26 mouse cellular contexts compared by ENCODE assay signal in the genomic region with DNA sequence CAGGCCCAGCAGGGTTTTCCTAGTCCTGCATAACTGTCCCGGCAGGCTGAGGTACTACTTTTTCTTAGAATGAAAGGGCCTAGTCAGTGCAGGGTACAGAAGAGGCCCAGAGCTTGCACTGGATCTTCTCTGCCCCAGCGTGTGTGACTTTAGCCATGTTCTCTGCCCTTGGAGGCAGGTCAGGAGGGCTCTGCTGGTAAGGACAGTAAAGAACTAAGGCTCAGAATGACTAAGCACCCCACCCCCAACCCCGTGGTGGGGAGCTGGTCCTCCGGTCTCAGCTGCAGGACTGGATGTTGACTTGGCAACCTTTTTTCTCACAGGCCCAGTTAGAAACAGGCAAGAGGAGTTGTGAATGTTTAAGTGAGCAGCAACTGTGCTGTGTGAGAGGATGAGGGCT. TPM values are rescaled to one million over a fixed set of nuclear protein-coding genes. Genes with fewer than 3 reads are reported as not detected.
DNase-seq lines count a peak whose midpoint lies in the region; ATAC-seq and TF ChIP-seq lines count a peak whose summit lies in the region.
"Had no signal": no experiment of that assay in that cellular context is flagged by ENCODE, and none has a peak within 500 bp of the region (broad histone marks: within the 10 kb centered on the region; RNA-seq: fewer than 3 reads in every experiment).

No protein-coding gene starts in this region.

- no peaks in the 10 kb centered on the region for H3K4me1 ChIP-seq in embryonic facial prominence, embryonic 12.5 days
- peaks cover 8% of the 10 kb centered on the region; the same call in 1 of the 2 replicates for H3K4me1 ChIP-seq in embryonic facial prominence, embryonic 10.5 days
- H3K4me1 ChIP-seq in heart, embryonic 14.5 days (ENCODE audit: control insufficient read depth in 2 of 2, insufficient read depth in 2 of 2, low read length in 2 of 2) = no peaks in the 10 kb centered on the region
- H3K4me1 ChIP-seq in CH12.LX (ENCODE audit: control insufficient read depth in 1 of 2, insufficient read depth in 2 of 2) = peaks cover 27 to 75% of the 10 kb centered on the region in 2 experiments
- H3K4me1 ChIP-seq: forebrain, embryonic 12.5 days; hindbrain, embryonic 15.5 days; intestine, embryonic 15.5 days; limb, embryonic 12.5 days had no signal

- H3K27ac ChIP-seq in embryonic facial prominence, embryonic 12.5 days = no peak overlapping the region
- H3K27ac ChIP-seq in embryonic facial prominence, embryonic 10.5 days (replicated peaks) = no peak overlapping the region
- H3K27ac ChIP-seq in heart, embryonic 14.5 days (replicated peaks in 1 of 2; ENCODE audit: control insufficient read depth in 1 of 2, insufficient read depth in 1 of 2, low read depth in 2 of 2, low read length in 2 of 2) = no peak overlapping the region
- peak overlapping the region; percentile 43 for H3K27ac ChIP-seq in CH12.LX (ENCODE audit: insufficient read depth, low read depth)
- H3K27ac ChIP-seq: forebrain, embryonic 12.5 days; gastrocnemius, adult 2 months; hindbrain, embryonic 15.5 days; intestine, embryonic 15.5 days; limb, embryonic 12.5 days; midbrain, embryonic 10.5 days had no signal

- intact Hi-C loops in heart, postnatal 25 days (cut with DNase I) = loop anchor here (5.0 kb wide), 1 partner anchor 95 kb away; no protein-coding TSS in a partner anchor

- peak; percentile 23 for TF ChIP-seq RAD21 in CH12.LX (IDR thresholded peaks at IDR 0.05; ENCODE audit: low read depth, low read length)

- no peak overlapping the region for H3K9ac ChIP-seq in embryonic facial prominence, embryonic 12.5 days
- no peak overlapping the region for H3K9ac ChIP-seq in heart, embryonic 14.5 days (ENCODE audit: low read length)
- peak overlapping the region; percentile 10 for H3K9ac ChIP-seq in CH12.LX (ENCODE audit: insufficient read depth, low read depth)
- H3K9ac ChIP-seq: forebrain, embryonic 12.5 days; hindbrain, embryonic 15.5 days; intestine, embryonic 15.5 days; limb, embryonic 12.5 days; liver, postnatal 0 days had no signal

- no peak overlapping the region for H3K4me2 ChIP-seq in embryonic facial prominence, embryonic 12.5 days (replicated peaks)
- H3K4me2 ChIP-seq in heart, embryonic 14.5 days (ENCODE audit: low read length) = peak overlapping the region; percentile 49
- peak overlapping the region; percentile 2 for H3K4me2 ChIP-seq in CH12.LX (ENCODE audit: insufficient read depth, low read depth, poor library complexity, severe bottlenecking)
- H3K4me2 ChIP-seq: forebrain, embryonic 12.5 days; hindbrain, embryonic 15.5 days; intestine, embryonic 15.5 days; limb, embryonic 12.5 days; liver, embryonic 11.5 days had no signal

- TF ChIP-seq POLR2A in CH12.LX (IDR thresholded peaks at IDR 0.05; ENCODE audit: low read depth, low read length) = peak; percentile 35; the same call in 1 of the 2 replicates

- 0 out of 2 replicates have a peak, but pooled peaks have one; percentile 41 for ATAC-seq in embryonic facial prominence, embryonic 12.5 days (ENCODE audit: insufficient number of reproducible peaks, insufficient read depth, low FRiP score, low TSS enrichment)
- no peak for ATAC-seq in heart, embryonic 14.5 days (ENCODE audit: insufficient number of reproducible peaks, insufficient read depth, low FRiP score, low read depth)
- ATAC-seq: CD4-positive, CD25-positive, alpha-beta regulatory T cell, adult 4 months; intestine, embryonic 15.5 days; liver, postnatal 0 days; midbrain, embryonic 16.5 days had no signal

- no peak overlapping the region for H3K4me3 ChIP-seq in embryonic facial prominence, embryonic 12.5 days
- H3K4me3 ChIP-seq in embryonic facial prominence, embryonic 10.5 days = no peak overlapping the region
- H3K4me3 ChIP-seq in heart, embryonic 14.5 days (ENCODE audit: control insufficient read depth in 1 of 2, insufficient read depth in 1 of 2, low read depth in 1 of 2, low read length in 2 of 2) = no peak overlapping the region
- peak overlapping the region in 1 of 3 experiments; percentile 4 for H3K4me3 ChIP-seq in CH12.LX (replicated peaks in 1 of 3; ENCODE audit: low read depth in 2 of 3, low read length in 2 of 3, poor library complexity in 1 of 3)
- H3K4me3 ChIP-seq: forebrain, embryonic 12.5 days; gastrocnemius, adult 2 months; hindbrain, embryonic 15.5 days; intestine, embryonic 15.5 days; limb, embryonic 12.5 days; midbrain, embryonic 10.5 days; myocyte had no signal

- H3K9me3 ChIP-seq in embryonic facial prominence, embryonic 12.5 days = no peaks in the 10 kb centered on the region
- H3K9me3 ChIP-seq in embryonic facial prominence, embryonic 10.5 days = no peaks in the 10 kb centered on the region
- no peaks in the 10 kb centered on the region for H3K9me3 ChIP-seq in heart, embryonic 14.5 days (ENCODE audit: control insufficient read depth, low read length)
- H3K9me3 ChIP-seq in CH12.LX (replicated peaks; ENCODE audit: low read length) = no peaks in the 10 kb centered on the region
- H3K9me3 ChIP-seq: forebrain, embryonic 12.5 days; hindbrain, embryonic 15.5 days; intestine, embryonic 15.5 days; limb, embryonic 12.5 days; midbrain, embryonic 10.5 days had no signal

- peak; percentile 91 for TF ChIP-seq EP300 in CH12.LX (IDR thresholded peaks at IDR 0.05; ENCODE audit: low read length)

- no peak for DNase-seq in embryonic facial prominence, embryonic 10.5 days (ENCODE audit: low spot score)
- no peak for DNase-seq in heart, postnatal 25 days (ENCODE audit: low spot score)
- DNase-seq in CH12.LX (ENCODE audit: extremely low read depth) = peak; percentile 89
- DNase-seq in ZHBTc4 (ENCODE audit: low read depth, low spot score) = peak; percentile 32
- DNase-seq in urinary bladder, postnatal 25 days (ENCODE audit: low spot score) = no peak
- no peak for DNase-seq in neural tube, embryonic 10.5 days (ENCODE audit: extremely low spot score, low spot score)
- DNase-seq: adrenal gland, postnatal 25 days; cerebellum, adult 8-10 months; cerebellum, postnatal 36 days; gastrocnemius, adult 2 months; heart, postnatal 10 days; kidney, adult 8-10 months; kidney, postnatal 4 days; liver, postnatal 0 days; lung, postnatal 10 days had no signal

- dilution Hi-C loops in CH12.LX (cut with MboI; ENCODE audit: extremely low pct_ligation_motif_present, extremely low pct_unique_long_range_greater_than_20kb, low sequenced_read_pairs) = no loop called here

- 18% methylated on average over 4 of the region's 4 CpGs for WGBS in embryonic facial prominence, embryonic 12.5 days
- WGBS in embryonic facial prominence, embryonic 10.5 days = 16% methylated on average over 4 of the region's 4 CpGs
- 22% methylated on average over 4 of the region's 4 CpGs for WGBS in heart, embryonic 14.5 days

- no peaks in the 10 kb centered on the region for H3K36me3 ChIP-seq in embryonic facial prominence, embryonic 12.5 days
- H3K36me3 ChIP-seq in embryonic facial prominence, embryonic 10.5 days (replicated peaks) = no peaks in the 10 kb centered on the region
- no peaks in the 10 kb centered on the region for H3K36me3 ChIP-seq in heart, embryonic 14.5 days (ENCODE audit: control insufficient read depth, insufficient read depth, low read length)
- no peaks in the 10 kb centered on the region for H3K36me3 ChIP-seq in CH12.LX (replicated peaks in 1 of 2; ENCODE audit: control insufficient read depth in 1 of 2, insufficient read depth in 1 of 2, low read length in 1 of 2)
- H3K36me3 ChIP-seq: forebrain, embryonic 12.5 days; hindbrain, embryonic 15.5 days; intestine, embryonic 15.5 days; limb, embryonic 12.5 days; midbrain, embryonic 10.5 days had no signal

- TF ChIP-seq CTCF in CH12.LX (conservative IDR thresholded peaks at IDR 0.05 in 1 of 2, IDR thresholded peaks at IDR 0.05 in 1 of 2; ENCODE audit: low read depth in 2 of 2, low read length in 2 of 2) = no peak

- H3K27me3 ChIP-seq in embryonic facial prominence, embryonic 12.5 days = no peaks in the 10 kb centered on the region
- H3K27me3 ChIP-seq in embryonic facial prominence, embryonic 10.5 days (replicated peaks; ENCODE audit: low read depth, poor library complexity, severe bottlenecking) = peaks cover 17% of the 10 kb centered on the region
- H3K27me3 ChIP-seq in heart, embryonic 14.5 days (ENCODE audit: control insufficient read depth, insufficient read depth, low read length) = peaks cover 7% of the 10 kb centered on the region; the same call in 1 of the 2 replicates
- no peaks in the 10 kb centered on the region for H3K27me3 ChIP-seq in CH12.LX (replicated peaks)
- H3K27me3 ChIP-seq: forebrain, embryonic 12.5 days; hindbrain, embryonic 15.5 days; intestine, embryonic 15.5 days; limb, embryonic 12.5 days had no signal

- in situ Hi-C loops in CH12.LX (cut with MboI; ENCODE audit: low pct_ligation_motif_present, low pct_unique_long_range_greater_than_20kb, low sequenced_read_pairs) = loop anchor here (5.0 kb wide), 1 partner anchor 70 kb away; no protein-coding TSS in a partner anchor

- no peaks in the 10 kb centered on the region for H3K79me2 ChIP-seq in CH12.LX (replicated peaks; ENCODE audit: control insufficient read depth, extremely low read depth, insufficient read depth, poor library complexity, severe bottlenecking)

TF ChIP-seq in CH12.LX, 34 proteins besides CTCF, POLR2A, EP300 and RAD21 (continues in another document):
- TF ChIP-seq JUN (IDR thresholded peaks at IDR 0.05; ENCODE audit: insufficient read depth, low read depth, low read length) (peak; percentile 93), HCFC1 (IDR thresholded peaks at IDR 0.05; ENCODE audit: low read depth, low read length) (peak; percentile 27; the same call in 1 of the 2 replicates), MXI1 (IDR thresholded peaks at IDR 0.05; ENCODE audit: low read depth, low read length) (peak; percentile 51; the same call in 1 of the 2 replicates), SIN3A (IDR thresholded peaks at IDR 0.05; ENCODE audit: low read length) (peak; percentile 65; the same call in 1 of the 2 replicates), MAX (IDR thresholded peaks at IDR 0.05; ENCODE audit: low read length) (peak; percentile 75)

RNA-seq across cellular contexts. Expression of a gene that starts 29.0 kb away (rescaled TPM):
- polyA plus RNA-seq in embryonic facial prominence, embryonic 12.5 days (2016; fragmentation: Nextera tagmentation; extraction: Ambion mirVana) = 1.9 and 2.4 TPM in 2 replicates
- polyA plus RNA-seq in embryonic facial prominence, embryonic 10.5 days (2016; fragmentation: Nextera tagmentation; extraction: Ambion mirVana) = 1.0 and 1.7 TPM in 2 replicates
- 0.09 TPM in 1 of 2 replicates, not detected in the other for polyA plus RNA-seq in heart, embryonic 14.5 days (2014; fragmentation: Nextera tagmentation; extraction: Ambion mirVana)
- total RNA-seq in heart, postnatal 25 days (2021) = not detected
- total RNA-seq in CH12.LX (2012; rRNA removed) (0.34 and 0.76 TPM in 2 replicates), CH12.LX (2014; rRNA removed) (0.34 and 0.80 TPM in 2 replicates)
- 0.81 and 1.1 TPM in 2 replicates for polyA plus RNA-seq in CH12.LX (2012; ENCODE audit: insufficient read length, low read depth)
- total RNA-seq: adrenal gland, postnatal 25 days; heart, postnatal 10 days had no signal
- polyA plus RNA-seq: liver, embryonic 11.5 days; myocyte had no signal

RNA-seq across cellular contexts. Expression of a gene that starts 56.9 kb away (rescaled TPM):
- 0.99 and 1.5 TPM in 2 replicates for polyA plus RNA-seq in embryonic facial prominence, embryonic 12.5 days (2016; fragmentation: Nextera tagmentation; extraction: Ambion mirVana)
- polyA plus RNA-seq in embryonic facial prominence, embryonic 10.5 days (2016; fragmentation: Nextera tagmentation; extraction: Ambion mirVana) = 0.62 and 0.93 TPM in 2 replicates
- 1.2 and 1.3 TPM in 2 replicates for polyA plus RNA-seq in heart, embryonic 14.5 days (2014; fragmentation: Nextera tagmentation; extraction: Ambion mirVana)
- total RNA-seq in heart, postnatal 25 days (2021) = 1 to 10 TPM; 1.4 to 1.6 TPM
- total RNA-seq in CH12.LX (2012; rRNA removed) (60.0 and 113 TPM in 2 replicates), CH12.LX (2014; rRNA removed) (191 and 196 TPM in 2 replicates)
- 91.9 and 102 TPM in 2 replicates for polyA plus RNA-seq in CH12.LX (2012; ENCODE audit: insufficient read length, low read depth)
- polyA plus RNA-seq: myocyte had no signal

Comparison
In these comparisons a context has a peak if more than half of its experiments do, and no peak if none do; other contexts are left out.
1. DNase-seq: peak in CH12.LX (single experiment) and ZHBTc4 (single experiment); none in embryonic facial prominence, embryonic 10.5 days (single experiment), heart, postnatal 25 days (single experiment), urinary bladder, postnatal 25 days (single experiment) and neural tube, embryonic 10.5 days (single experiment).
2. RNA of a gene that starts 56.9 kb away (polyA plus RNA-seq): 91.9 to 102 TPM in CH12.LX; 0.99 to 1.5 TPM in embryonic facial prominence, embryonic 12.5 days, 1.2 to 1.3 TPM in heart, embryonic 14.5 days and 0.62 to 0.93 TPM in embryonic facial prominence, embryonic 10.5 days; every median in the first group is over 10 times any median in the second.